Mouse (Mus musculus) left cerebral cortex, adult 2 months (tissue): ENCODE measurements around the gene Rars. TPM values are rescaled to one million over a fixed set of nuclear protein-coding genes. Genes with fewer than 3 reads are reported as not detected.
"Not testable (repeated sequence)": the region's sequence is repeated elsewhere in the genome, so short reads cannot be mapped to it uniquely, and the experiment has no call there.

Experiments used
- DNase-seq, 2 experiments: peaks; one replicate each; pipeline ENCODE4 v3.0.0; 2021 to 2022; ENCODE audit warnings: low spot score in 2 of 2, mixed read lengths in 1 of 2; ENCODE audit errors: extremely low spot score in 1 of 2
- H3K27ac ChIP-seq: fragments of 200-600 bp; 2 replicates; pipeline ENCODE4 v1.8.1; 2022
- H3K4me3 ChIP-seq: fragments of 200-600 bp; 2 replicates; pipeline ENCODE4 v1.8.1; 2022
- CTCF ChIP-seq: fragments of 200-600 bp; IDR thresholded peaks from 2 replicates; pipeline ENCODE4 v1.8.1; 2022; ENCODE audit warnings: antibody characterized with exemption, mild to moderate bottlenecking, moderate library complexity
- intact Hi-C: fragments of 180-260 bp; cut with DNase I; formaldehyde crosslinking; loops from one replicate; pipeline ENCODE4 v1.15.1; 2025
- total RNA-seq, 2 experiments: library from RNA; stranded (reverse); gene quantifications; 2 replicates each; pipeline ENCODE4 v1.2.3; 2021

The Rars gene
- total RNA-seq, 2 experiments from 2014 or later, result 46.8 to 48.4 TPM

DNA sequence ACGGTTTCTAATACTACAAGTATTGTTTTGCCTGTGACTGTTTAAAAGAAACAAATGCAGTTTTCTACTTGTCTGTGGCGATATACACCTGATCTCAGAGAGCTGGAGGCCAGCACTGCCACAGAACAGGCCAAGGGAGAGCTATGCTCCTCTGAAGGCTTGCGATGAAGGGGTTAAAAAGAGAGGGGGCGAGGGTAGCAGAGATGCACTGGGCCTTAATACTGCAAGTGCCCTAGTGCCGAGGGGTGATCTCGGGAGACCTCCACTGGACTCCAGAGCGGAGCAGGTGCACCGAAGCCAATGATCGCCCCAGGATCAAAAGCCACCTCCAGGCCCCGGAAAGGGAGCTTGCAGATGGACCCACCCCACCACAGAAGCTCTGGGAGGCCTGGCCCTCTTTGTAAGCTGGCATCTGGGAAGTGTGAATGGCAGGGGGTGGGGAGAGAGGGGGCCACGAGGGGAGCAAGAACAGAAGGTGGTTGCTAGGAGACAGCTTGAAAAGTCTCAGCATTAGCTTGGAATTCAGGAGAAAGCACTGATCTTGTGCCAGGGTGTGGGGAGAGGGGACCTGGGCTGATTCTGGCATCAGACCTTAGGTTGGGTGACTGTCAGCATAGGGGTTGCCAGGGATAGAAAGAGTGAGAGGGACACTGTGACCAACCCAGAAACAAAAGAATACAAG, 22.2 kb upstream of the Rars start:
- Histone ChIP-seq H3K4me3 (no peak overlapping the region), H3K27ac (peak overlapping the region; percentile 57; the same call in 1 of the 2 replicates)
- intact Hi-C loops, result loop anchor here (5.0 kb wide), 2 partner anchors 76 to 121 kb away; no protein-coding TSS in a partner anchor
- DNase-seq, result peak in 1 of 2 experiments; percentile 50
- TF ChIP-seq CTCF, result no peak

DNA sequence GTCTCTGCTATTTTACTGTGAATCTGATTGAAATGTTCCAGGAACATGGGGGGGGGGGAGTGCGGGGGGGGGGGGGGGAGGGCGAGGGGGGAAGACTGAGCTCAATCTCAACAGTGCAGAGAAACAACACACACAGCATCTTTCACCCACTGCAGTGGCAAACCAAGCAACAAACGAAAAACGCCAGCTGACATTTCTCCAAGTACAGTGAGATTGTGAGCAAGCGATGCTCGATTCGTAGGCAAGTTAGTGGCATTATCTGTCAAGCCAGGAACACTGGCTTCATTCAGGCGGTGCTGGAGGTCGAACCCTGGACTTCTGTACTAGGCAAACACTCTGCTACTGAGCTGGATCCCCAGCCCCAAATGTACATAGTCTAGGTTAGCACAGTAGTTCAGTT, 21.3 kb upstream of the Rars start:
- Histone ChIP-seq H3K4me3 (no peak overlapping the region), H3K27ac (no peak overlapping the region)
- TF ChIP-seq CTCF, result no peak
- intact Hi-C loops, result loop anchor here (5.0 kb wide), 2 partner anchors 77 to 122 kb away; no protein-coding TSS in a partner anchor
- no peak for DNase-seq

DNA sequence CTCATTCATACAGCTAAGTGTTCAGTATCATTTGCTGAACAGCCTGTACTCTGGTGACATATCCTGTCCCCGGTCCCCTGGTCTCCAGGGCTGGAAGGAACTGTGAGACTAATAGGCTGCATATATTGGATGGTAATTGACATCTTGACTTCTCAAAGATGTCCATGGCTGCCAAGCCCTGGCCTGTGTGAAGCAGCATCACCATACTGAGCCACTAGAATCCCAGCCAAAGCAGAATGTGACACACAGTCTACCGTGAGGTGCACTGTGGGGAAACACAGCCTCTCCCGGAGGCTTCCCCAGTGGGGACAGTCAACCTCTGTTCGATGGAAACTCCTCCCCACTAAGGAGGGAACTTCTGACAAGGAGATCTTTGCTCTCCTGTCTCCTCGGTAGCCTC, 20.6 kb upstream of the Rars start:
- no peak for TF ChIP-seq CTCF
- DNase-seq, result no peak
- Histone ChIP-seq H3K4me3 (no peak overlapping the region), H3K27ac (no peak overlapping the region)
- intact Hi-C loops, result loop anchor here (5.0 kb wide), 2 partner anchors 77 to 122 kb away; no protein-coding TSS in a partner anchor

- intact Hi-C loops, result no loop called here
- no peak for DNase-seq
- no peak for TF ChIP-seq CTCF
- Histone ChIP-seq H3K27ac (no peak overlapping the region), H3K4me3 (no peak overlapping the region)
These were observed 19.3 kb upstream of the Rars start for GRCm38 (mm10) chr11:35853651-35854050.

- DNase-seq, result no peak
These were observed 18.4 kb upstream of the Rars start for GRCm38 (mm10) chr11:35852731-35853130.

DNA sequence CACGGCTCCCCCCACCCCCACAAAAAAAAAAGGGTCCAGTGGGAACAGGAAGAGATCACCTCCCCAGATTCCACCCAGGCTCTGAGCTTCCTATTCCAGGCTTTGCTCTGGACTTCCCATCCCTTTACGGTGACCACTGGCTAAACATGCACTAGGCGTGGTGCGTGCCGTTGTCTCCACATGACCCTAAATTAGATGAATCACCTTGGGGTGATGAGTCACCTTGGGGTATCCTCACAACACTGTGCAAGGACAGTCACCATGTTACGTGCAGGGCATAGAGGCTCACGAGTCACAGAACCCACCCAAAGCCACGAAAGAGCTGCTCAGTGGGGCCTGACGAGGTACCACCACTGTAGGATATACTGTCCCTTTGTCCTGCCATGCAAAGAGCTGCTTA, 10.0 kb upstream of the Rars start:
- no peak for TF ChIP-seq CTCF
- DNase-seq, result no peak
- intact Hi-C loops, result no loop called here
- no peak overlapping the region for H3K27ac ChIP-seq
- H3K4me3 ChIP-seq, result no peak overlapping the region

More at GRCm38 (mm10) chr11:35852731-35853130, 18.4 kb upstream of the Rars start:
- intact Hi-C loops, result no loop called here
- TF ChIP-seq CTCF, result peak; percentile 55
- Histone ChIP-seq H3K4me3 (no peak overlapping the region), H3K27ac (no peak overlapping the region)

DNA sequence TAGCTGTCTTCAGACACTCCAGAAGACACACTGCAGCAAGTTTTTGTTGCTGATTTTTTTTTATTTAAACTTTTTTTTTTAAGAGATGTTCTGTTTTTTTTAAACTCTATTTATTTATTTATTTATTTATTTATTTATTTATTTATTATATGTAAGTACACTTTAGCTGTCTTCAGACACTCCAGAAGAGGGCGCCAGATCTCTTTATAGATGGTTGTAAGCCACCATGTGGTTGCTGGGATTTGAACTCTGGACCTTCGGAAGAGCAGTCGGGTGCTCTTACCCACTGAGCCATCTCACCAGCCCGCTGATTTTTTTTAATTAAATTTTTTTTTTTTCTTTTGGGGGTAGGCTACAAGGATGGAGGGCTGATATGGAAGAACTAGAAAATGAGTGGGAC, 8.3 kb upstream of the Rars start:
- H3K4me3 ChIP-seq, intact Hi-C loops, H3K27ac ChIP-seq, DNase-seq: not testable (repeated sequence)

DNA sequence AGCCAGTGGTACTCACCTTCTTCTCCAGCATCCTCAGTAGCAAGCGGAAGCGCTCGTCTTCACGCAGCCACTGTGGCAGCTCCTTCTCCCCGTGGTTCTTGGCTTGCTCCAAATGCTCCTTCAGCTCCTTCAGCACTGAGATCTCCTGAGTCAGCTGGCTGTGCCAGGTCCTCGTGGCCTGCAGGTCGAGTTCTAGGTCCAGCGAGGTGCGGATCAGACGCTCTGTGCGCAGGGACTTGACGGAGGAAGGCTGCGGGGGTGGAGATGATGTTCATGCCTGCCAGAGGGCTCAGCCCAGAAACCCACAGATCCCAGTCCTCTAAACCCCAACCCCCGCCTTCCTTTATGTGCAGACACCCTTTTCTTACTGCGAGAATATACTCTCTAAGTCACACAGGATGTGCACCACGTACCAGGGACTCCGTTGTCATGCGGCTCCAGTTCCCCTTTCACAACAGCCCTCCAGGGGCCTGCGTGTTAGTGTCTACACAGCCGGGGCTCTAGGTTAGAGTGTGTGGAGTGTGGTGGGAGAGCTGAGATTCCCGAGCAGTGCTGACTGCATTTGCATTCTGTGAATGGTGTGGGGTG, 7.5 kb upstream of the Rars start:
- H3K27ac ChIP-seq, result no peak overlapping the region
- intact Hi-C loops, result no loop called here
- TF ChIP-seq CTCF, result no peak
- no peak for DNase-seq
- no peak overlapping the region for H3K4me3 ChIP-seq

- H3K4me3 ChIP-seq, DNase-seq, H3K27ac ChIP-seq, intact Hi-C loops: not testable (repeated sequence)
These were observed 6.5 kb upstream of the Rars start for GRCm38 (mm10) chr11:35840806-35841205.

DNA sequence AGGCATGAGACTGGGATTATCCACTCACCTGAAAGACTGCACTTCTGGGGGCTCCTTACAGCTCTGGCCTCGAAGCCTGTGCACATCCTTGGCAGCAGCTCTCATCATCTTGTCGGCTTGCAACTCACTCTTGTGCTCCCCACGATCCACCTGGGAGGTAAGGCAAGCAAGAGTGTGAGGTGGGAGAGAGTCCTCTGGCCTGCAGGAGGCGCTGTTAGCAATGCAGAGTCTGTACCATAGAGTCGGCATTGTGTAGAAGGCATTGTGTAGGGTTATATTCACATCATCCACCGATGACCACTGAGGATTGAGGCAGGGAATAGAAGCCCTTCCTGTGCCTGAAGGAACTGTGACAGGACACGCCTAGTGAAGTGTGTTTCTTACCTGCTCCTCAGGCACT, 6.0 kb upstream of the Rars start:
- intact Hi-C loops, result no loop called here
- TF ChIP-seq CTCF, result peak; percentile 30
- Histone ChIP-seq H3K4me3 (no peak overlapping the region), H3K27ac (no peak overlapping the region)
- DNase-seq, result no peak

- TF ChIP-seq CTCF, result no peak
- H3K4me3 ChIP-seq, result peak overlapping the region; percentile 35
- peak; percentile 68 to 72 for DNase-seq
- intact Hi-C loops, result no loop called here
- H3K27ac ChIP-seq, result peak overlapping the region; percentile 33; the same call in 1 of the 2 replicates
These were observed 4.3 kb upstream of the Rars start for GRCm38 (mm10) chr11:35838345-35839338.
